Mouse (Mus musculus): Measurements from ENCODE around the gene Exoc4. TPM values are rescaled to one million over a fixed set of nuclear protein-coding genes. Genes with fewer than 3 reads are reported as not detected.

The Exoc4 gene
- polyA plus RNA-seq, 1 experiment from 2014 or later = 18.1 TPM

DNA sequence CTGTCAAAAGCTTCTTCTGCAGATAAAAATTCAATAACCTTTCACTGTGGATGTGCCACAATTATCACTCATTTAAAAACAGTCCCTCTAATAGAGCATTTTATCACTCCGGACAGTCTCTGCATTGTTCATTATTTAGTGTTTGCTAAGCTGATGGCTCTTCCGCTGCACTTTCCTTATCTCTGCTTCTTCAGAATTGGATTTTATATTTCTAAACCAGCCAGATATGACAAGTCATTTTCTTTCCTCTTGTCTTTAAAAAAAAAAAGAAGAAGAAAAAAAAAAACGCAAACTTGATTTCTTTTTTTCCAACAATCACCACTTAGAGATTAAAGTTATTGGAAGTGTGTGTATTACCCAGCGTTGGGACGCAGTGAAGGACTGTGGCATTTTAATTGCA is 624.1 kb downstream of the Exoc4 start:
- DNase-seq (ENCODE audit: low spot score) (no peak), ATAC-seq (replicated peaks; ENCODE audit: low FRiP score, low read depth) (no peak)
- no peak overlapping the region for H3K4me2 ChIP-seq (ENCODE audit: low read length)
- no peak overlapping the region for H3K9ac ChIP-seq (ENCODE audit: low read depth, low read length)
- H3K9me3 ChIP-seq (replicated peaks; ENCODE audit: low read length) = no peaks in the 10 kb centered on the region
- no peaks in the 10 kb centered on the region for H3K27me3 ChIP-seq (ENCODE audit: insufficient read depth, low read length)
- H3K4me1 ChIP-seq (replicated peaks; ENCODE audit: insufficient read depth, low read length) = 0 out of 2 replicates have a peak, but pooled peaks cover 4% of the 10 kb centered on the region
- H3K4me3 ChIP-seq (replicated peaks; ENCODE audit: low read depth, low read length) = no peak overlapping the region
- H3K36me3 ChIP-seq (ENCODE audit: insufficient read depth, low read length) = no peaks in the 10 kb centered on the region
- H3K27ac ChIP-seq = no peak overlapping the region
- 77% methylated on average over 5 of the region's 5 CpGs for WGBS
- TF ChIP-seq CTCF (IDR thresholded peaks at IDR 0.05; ENCODE audit: low read depth) = no peak

DNA sequence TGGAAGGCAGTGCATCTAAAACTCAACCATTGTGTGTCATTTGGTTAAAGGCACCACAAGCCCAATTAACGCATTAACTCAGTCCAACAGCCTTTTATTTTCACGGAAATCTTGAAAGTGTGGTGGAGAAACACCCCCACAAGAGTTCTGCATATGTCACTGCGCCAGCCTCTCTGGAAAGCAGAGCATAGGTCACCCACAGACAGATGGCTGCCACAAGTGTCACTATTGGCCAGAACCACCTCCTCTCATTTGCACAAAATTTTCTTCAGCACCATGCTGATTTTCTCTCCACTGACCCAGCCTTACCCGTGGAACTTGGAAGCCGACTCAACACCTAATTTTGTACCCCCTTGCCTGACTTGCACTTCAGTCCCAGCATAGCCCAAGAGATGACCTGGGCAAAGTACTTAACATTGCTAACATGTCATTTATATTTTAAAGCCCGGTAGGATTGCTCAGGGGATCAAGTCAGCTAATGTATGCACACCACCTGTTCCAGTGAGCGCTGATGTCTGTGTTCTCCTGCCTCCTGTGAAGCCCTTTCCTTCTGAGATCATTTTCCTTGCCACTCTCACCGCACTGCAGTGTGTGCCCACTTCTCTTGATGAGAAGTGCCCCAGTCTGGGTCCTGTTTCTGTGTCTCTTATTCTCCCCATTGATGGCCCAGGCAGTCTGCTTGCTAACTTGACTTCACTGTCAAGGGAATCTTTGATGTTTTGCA is 625.6 kb downstream of the Exoc4 start:
- Histone ChIP-seq H3K4me3 (replicated peaks; ENCODE audit: low read depth, low read length) (no peak overlapping the region), H3K9me3 (replicated peaks; ENCODE audit: low read length) (no peaks in the 10 kb centered on the region), H3K4me2 (ENCODE audit: low read length) (no peak overlapping the region), H3K27me3 (ENCODE audit: insufficient read depth, low read length) (no peaks in the 10 kb centered on the region), H3K36me3 (ENCODE audit: insufficient read depth, low read length) (no peaks in the 10 kb centered on the region), H3K4me1 (replicated peaks; ENCODE audit: insufficient read depth, low read length) (0 out of 2 replicates have a peak, but pooled peaks cover 4% of the 10 kb centered on the region), H3K9ac (ENCODE audit: low read depth, low read length) (no peak overlapping the region), H3K27ac (no peak overlapping the region)
- DNase-seq (ENCODE audit: low spot score) (no peak), ATAC-seq (replicated peaks; ENCODE audit: low FRiP score, low read depth) (no peak)
- 82% methylated on average over 8 of the region's 8 CpGs for WGBS
- no peak for TF ChIP-seq CTCF (IDR thresholded peaks at IDR 0.05; ENCODE audit: low read depth)

DNA sequence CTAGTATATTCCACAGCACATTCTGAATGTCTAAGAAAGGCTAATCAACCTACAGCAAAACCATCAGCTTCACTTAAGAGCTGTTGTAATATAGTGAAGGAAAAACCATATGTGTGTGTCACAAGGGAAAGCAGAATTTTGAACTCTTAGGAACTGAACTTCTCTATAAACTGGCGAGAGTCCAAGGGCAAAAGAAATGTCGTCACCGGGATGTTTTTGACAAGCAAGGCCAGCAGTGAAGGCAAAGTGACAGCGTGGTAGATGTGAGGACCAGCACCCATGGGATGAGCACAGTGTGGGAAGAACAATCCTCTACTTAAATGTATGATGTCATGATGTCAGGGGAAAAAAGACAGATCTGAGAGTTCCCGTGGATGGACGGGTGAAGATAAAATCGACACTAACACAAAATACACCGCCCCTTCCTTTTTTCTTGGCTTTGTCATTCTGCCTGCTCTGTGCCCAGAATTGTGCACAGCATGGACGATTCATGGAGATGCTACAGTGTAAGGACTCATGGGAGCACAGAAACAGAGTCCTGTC is 635.3 kb downstream of the Exoc4 start:
- H3K4me3 ChIP-seq (replicated peaks; ENCODE audit: low read depth, low read length) = no peak overlapping the region
- no peak for DNase-seq (ENCODE audit: low spot score)
- TF ChIP-seq CTCF (IDR thresholded peaks at IDR 0.05; ENCODE audit: low read depth) = no peak
- no peak overlapping the region for H3K27ac ChIP-seq
- WGBS = 81% methylated on average over 9 of the region's 9 CpGs
- no peak overlapping the region for H3K9ac ChIP-seq (ENCODE audit: low read depth, low read length)
- no peaks in the 10 kb centered on the region for H3K36me3 ChIP-seq (ENCODE audit: insufficient read depth, low read length)
- no peak overlapping the region for H3K4me2 ChIP-seq (ENCODE audit: low read length)
- H3K4me1 ChIP-seq (replicated peaks; ENCODE audit: insufficient read depth, low read length) = no peaks in the 10 kb centered on the region
- H3K9me3 ChIP-seq (replicated peaks; ENCODE audit: low read length) = no peaks in the 10 kb centered on the region
- ATAC-seq (replicated peaks; ENCODE audit: low FRiP score, low read depth) = no peak
- H3K27me3 ChIP-seq (ENCODE audit: insufficient read depth, low read length) = no peaks in the 10 kb centered on the region

DNA sequence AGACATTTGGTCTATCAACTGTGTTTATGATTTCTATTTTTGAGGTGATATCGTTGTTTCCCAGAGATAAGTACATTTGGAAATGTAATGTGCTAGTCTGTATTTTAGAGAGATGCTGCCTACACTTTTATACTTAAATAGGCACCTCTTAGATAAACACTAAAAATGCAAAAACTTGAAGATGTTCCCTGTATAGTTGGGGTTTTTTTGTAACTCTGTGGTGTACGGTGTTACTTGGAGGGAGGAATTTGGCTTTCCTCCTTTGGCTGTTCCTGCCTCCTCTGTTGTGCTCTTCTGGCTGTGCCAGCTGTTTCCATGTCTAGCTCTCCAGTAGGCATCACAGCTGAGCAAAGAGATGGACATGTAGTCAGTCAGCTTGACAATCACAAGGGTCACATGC is 638.1 kb downstream of the Exoc4 start:
- no peaks in the 10 kb centered on the region for H3K27me3 ChIP-seq (ENCODE audit: insufficient read depth, low read length)
- H3K9ac ChIP-seq (ENCODE audit: low read depth, low read length) = no peak overlapping the region
- no peak overlapping the region for H3K27ac ChIP-seq
- DNase-seq (ENCODE audit: low spot score) (no peak), ATAC-seq (replicated peaks; ENCODE audit: low FRiP score, low read depth) (no peak)
- H3K4me2 ChIP-seq (ENCODE audit: low read length) = no peak overlapping the region
- no peak overlapping the region for H3K4me3 ChIP-seq (replicated peaks; ENCODE audit: low read depth, low read length)
- WGBS = 81% methylated on average over 2 of the region's 2 CpGs
- H3K9me3 ChIP-seq (replicated peaks; ENCODE audit: low read length) = no peaks in the 10 kb centered on the region
- H3K36me3 ChIP-seq (ENCODE audit: insufficient read depth, low read length) = no peaks in the 10 kb centered on the region
- no peaks in the 10 kb centered on the region for H3K4me1 ChIP-seq (replicated peaks; ENCODE audit: insufficient read depth, low read length)
- no peak for TF ChIP-seq CTCF (IDR thresholded peaks at IDR 0.05; ENCODE audit: low read depth)

DNA sequence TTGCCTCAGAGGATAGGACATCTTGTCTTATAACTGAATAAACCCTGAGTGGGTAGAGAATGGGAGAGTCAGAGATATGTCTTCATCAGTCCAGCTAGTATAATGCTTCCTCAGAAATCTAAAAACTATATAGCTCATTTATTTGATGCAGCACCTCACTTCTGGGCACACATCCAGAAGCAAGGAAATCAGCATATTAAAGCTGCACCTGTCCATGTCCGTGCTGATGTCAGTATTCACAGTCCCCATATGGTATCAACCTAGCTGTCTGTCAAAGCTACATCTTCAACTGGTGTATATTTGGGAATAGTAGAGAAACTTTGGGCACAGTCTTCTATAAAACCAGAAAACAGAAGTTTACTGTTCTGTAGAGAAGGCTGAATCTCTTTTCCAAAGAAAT is 642.0 kb downstream of the Exoc4 start:
- WGBS = 74% methylated on average over 1 of the region's 1 CpGs
- TF ChIP-seq CTCF (IDR thresholded peaks at IDR 0.05; ENCODE audit: low read depth) = no peak
- no peak overlapping the region for H3K9ac ChIP-seq (ENCODE audit: low read depth, low read length)

DNA sequence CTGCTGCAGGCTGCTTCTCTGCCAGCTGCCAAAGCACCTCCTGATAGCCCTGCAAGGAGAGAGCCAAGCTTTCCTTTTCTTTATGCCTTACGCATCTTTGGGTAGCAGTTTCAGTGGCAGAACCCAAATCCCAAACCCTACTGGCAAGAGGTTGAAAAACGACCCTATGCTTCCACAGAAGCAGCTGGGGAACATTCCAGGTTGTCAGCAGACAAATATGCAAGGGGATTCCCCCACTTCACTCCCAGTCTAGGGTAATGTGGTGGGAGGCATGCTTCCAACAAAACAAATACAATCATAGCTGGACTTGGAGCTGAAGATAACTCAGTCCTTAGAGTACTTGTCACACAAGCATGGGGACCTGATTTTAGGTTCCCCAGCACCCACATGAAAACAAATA is 643.3 kb downstream of the Exoc4 start:
- Histone ChIP-seq H3K9me3 (replicated peaks; ENCODE audit: low read length) (no peaks in the 10 kb centered on the region), H3K9ac (ENCODE audit: low read depth, low read length) (no peak overlapping the region), H3K4me3 (replicated peaks; ENCODE audit: low read depth, low read length) (no peak overlapping the region), H3K27me3 (ENCODE audit: insufficient read depth, low read length) (no peaks in the 10 kb centered on the region), H3K4me1 (replicated peaks; ENCODE audit: insufficient read depth, low read length) (no peaks in the 10 kb centered on the region), H3K27ac (no peak overlapping the region; the same call in 1 of the 2 replicates), H3K4me2 (ENCODE audit: low read length) (no peak overlapping the region), H3K36me3 (ENCODE audit: insufficient read depth, low read length) (no peaks in the 10 kb centered on the region)
- DNase-seq (ENCODE audit: low spot score) = peak; percentile 46
- TF ChIP-seq CTCF (IDR thresholded peaks at IDR 0.05; ENCODE audit: low read depth) = no peak
- no peak for ATAC-seq (replicated peaks; ENCODE audit: low FRiP score, low read depth)
- WGBS = 40% methylated on average over 2 of the region's 2 CpGs

More for the DNA sequence above, 642.0 kb downstream of the Exoc4 start:
- no peak for ATAC-seq (replicated peaks; ENCODE audit: low FRiP score, low read depth)
- H3K27ac ChIP-seq = no peak overlapping the region
- no peak overlapping the region for H3K4me2 ChIP-seq (ENCODE audit: low read length)
- H3K4me3 ChIP-seq (replicated peaks; ENCODE audit: low read depth, low read length) = no peak overlapping the region
- H3K27me3 ChIP-seq (ENCODE audit: insufficient read depth, low read length) = no peaks in the 10 kb centered on the region
- H3K36me3 ChIP-seq (ENCODE audit: insufficient read depth, low read length) = no peaks in the 10 kb centered on the region
- H3K9me3 ChIP-seq (replicated peaks; ENCODE audit: low read length) = no peaks in the 10 kb centered on the region
- DNase-seq (ENCODE audit: low spot score) = no peak
- H3K4me1 ChIP-seq (replicated peaks; ENCODE audit: insufficient read depth, low read length) = no peaks in the 10 kb centered on the region

Measured in kidney, postnatal 0 days (tissue).